Mouse (Mus musculus): ENCODE results near the gene Glod5.

- TF ChIP-seq GATA1 (IDR thresholded peaks at IDR 0.05; ENCODE audit: borderline replicate concordance, low read length) (no peak), CTCF (IDR thresholded peaks at IDR 0.05; ENCODE audit: low read depth, low read length) (no peak), TAL1 (conservative IDR thresholded peaks at IDR 0.05; ENCODE audit: low read depth, low read length) (no peak)
Observed at GRCm38 (mm10) chrX:8018286-8018685, at the start of gene Glod5.
